Mouse (Mus musculus) heart, embryonic 15.5 days (tissue): ENCODE measurements around the gene Trpc3. TPM values are rescaled to one million over a fixed set of nuclear protein-coding genes. Genes with fewer than 3 reads are reported as not detected.

Experiments used
- ATAC-seq: fragments of 200-750 bp; cut with Nextera tagmentation; replicated peaks from 2 replicates; pipeline ENCODE4 v1.8.0; 2017; ENCODE audit warnings: low read depth, moderate TSS enrichment; ENCODE audit not compliant: insufficient number of reproducible peaks, insufficient read depth, low FRiP score
- H3K27ac ChIP-seq: fragments of 300-500 bp; sonication (generic); 2 replicates; pipeline ENCODE4 v1.5.1; 2015; ENCODE audit warnings: mild to moderate bottlenecking, inconsistent platforms
- H3K27me3 ChIP-seq: fragments of 300-500 bp; sonication (generic); 2 replicates; pipeline ENCODE4 v1.6.1; 2015; ENCODE audit warnings: inconsistent platforms
- H3K36me3 ChIP-seq: fragments of 300-500 bp; sonication (generic); 2 replicates; pipeline ENCODE4 v1.6.1; 2015; ENCODE audit warnings: mild to moderate bottlenecking, inconsistent platforms
- H3K4me1 ChIP-seq: fragments of 300-500 bp; sonication (generic); replicated peaks from 2 replicates; pipeline ENCODE4 v1.6.1; 2015; ENCODE audit warnings: inconsistent platforms
- H3K4me2 ChIP-seq: fragments of 300-500 bp; sonication (generic); 2 replicates; pipeline ENCODE4 v1.6.1; 2015; ENCODE audit warnings: inconsistent platforms, mild to moderate bottlenecking, moderate library complexity
- H3K4me3 ChIP-seq: fragments of 300-500 bp; sonication (generic); 2 replicates; pipeline ENCODE4 v1.5.1; 2015; ENCODE audit warnings: mild to moderate bottlenecking, inconsistent platforms
- H3K9ac ChIP-seq: fragments of 300-500 bp; sonication (generic); 2 replicates; pipeline ENCODE4 v1.6.1; 2015; ENCODE audit warnings: mild to moderate bottlenecking, inconsistent platforms
- H3K9me3 ChIP-seq: fragments of 300-500 bp; sonication (generic); replicated peaks from 2 replicates; pipeline ENCODE4 v1.6.1; 2016; ENCODE audit warnings: inconsistent platforms
- WGBS: fragments of 180-500 bp; shearing (Covaris S2); methylation state at CpG from one replicate; pipeline ENCODE4 v1.1.7; 2015; ENCODE audit warnings: mixed read lengths; 5-methylcytosine and 5-hydroxymethylcytosine counted together
- polyA plus RNA-seq: library from polyadenylated mRNA; unstranded; fragments of >200 nt; fragmentation: Nextera tagmentation; extraction: Ambion mirVana; gene quantifications from 2 replicates; pipeline ENCODE4 v1.2.1, GENCODE M21; 2015

Gene Trpc3
- polyA plus RNA-seq, 1 experiment from 2014 or later = 5.4 TPM

DNA sequence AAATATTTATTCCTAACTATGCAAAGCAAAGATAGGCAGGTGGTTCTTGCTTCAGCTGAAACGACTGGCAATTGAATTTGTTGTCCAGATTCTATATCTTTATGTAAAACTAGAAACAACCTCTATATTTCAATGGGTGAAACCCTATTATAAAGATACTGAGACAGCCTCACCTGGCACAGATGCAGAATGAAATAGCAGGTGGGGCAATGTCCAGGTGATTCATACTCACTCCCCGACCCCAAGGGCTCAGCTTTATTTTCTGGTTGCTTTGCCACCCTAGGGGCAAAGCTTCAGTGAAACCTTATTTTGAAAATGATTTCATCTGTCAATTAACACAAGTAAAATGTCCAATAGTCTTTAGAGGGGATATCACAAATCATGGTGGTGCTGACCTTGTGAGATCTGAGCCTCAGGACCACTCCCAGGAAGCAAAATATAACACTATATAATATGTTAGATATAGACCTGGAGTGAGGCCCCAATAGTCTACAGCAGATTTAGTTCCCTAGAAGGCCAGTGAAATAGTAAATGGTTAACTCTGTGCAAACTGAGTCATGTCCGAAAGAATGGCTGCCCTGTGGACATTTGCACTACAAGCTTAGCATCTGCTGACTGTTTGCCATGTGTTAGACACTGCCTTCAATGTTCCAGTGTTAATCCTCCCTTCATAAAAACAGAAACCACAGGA, 45.3 kb downstream of the Trpc3 start:
- 75% methylated on average over 3 of the region's 3 CpGs for WGBS

DNA sequence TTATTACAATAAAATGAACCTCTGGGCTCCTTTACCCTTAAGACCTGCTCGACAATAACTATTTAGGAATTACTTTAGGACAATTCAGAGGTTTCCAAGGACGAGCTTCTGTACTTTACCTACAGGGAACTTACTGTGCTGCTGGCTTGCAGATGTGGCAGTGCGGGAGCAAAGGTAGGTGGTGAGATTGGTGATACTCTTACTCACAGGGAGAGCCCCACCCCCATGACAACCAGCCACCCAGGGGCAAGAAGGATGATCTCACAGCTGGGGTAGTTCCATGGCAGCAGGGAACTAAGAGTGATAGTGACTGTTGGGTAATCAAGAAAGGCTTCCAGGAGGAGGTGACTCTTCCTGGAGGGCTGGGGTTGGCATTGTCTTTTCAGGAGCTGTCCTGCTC, 46.6 kb downstream of the Trpc3 start:
- 81% methylated on average over 3 of the region's 3 CpGs for WGBS
- no peak overlapping the region for H3K9ac ChIP-seq
- no peak for ATAC-seq
- no peak overlapping the region for H3K4me3 ChIP-seq
- H3K4me1 ChIP-seq = no peaks in the 10 kb centered on the region
- no peak overlapping the region for H3K27ac ChIP-seq
- H3K36me3 ChIP-seq = no peaks in the 10 kb centered on the region
- H3K9me3 ChIP-seq = no peaks in the 10 kb centered on the region
- H3K27me3 ChIP-seq = no peaks in the 10 kb centered on the region
- H3K4me2 ChIP-seq = no peak overlapping the region

More for the DNA sequence above, 45.3 kb downstream of the Trpc3 start:
- no peak overlapping the region for H3K9ac ChIP-seq
- ATAC-seq = no peak
- no peaks in the 10 kb centered on the region for H3K27me3 ChIP-seq
- H3K4me1 ChIP-seq = no peaks in the 10 kb centered on the region
- no peak overlapping the region for H3K4me2 ChIP-seq
- no peak overlapping the region for H3K27ac ChIP-seq
- H3K36me3 ChIP-seq = no peaks in the 10 kb centered on the region
- H3K9me3 ChIP-seq = no peaks in the 10 kb centered on the region
- no peak overlapping the region for H3K4me3 ChIP-seq

DNA sequence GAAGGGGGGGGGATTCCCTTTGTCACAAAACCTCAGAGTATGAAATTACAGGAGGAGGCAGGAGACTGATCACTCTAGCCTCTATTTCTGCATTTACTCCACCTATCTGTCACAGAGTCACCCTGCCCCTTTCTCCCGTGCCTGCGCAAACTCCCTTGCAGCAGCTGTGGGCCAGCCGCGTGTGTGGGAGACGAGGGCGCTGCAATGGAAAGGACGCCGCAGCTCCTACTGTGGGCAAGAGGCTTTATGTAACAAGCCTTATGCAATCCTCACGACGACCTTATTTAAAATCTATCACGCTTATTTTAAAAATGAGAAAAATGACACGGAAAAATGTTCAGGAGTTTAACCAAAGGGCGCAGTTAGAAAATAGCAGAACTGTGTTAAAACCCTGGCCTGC, 47.2 kb downstream of the Trpc3 start:
- no peaks in the 10 kb centered on the region for H3K27me3 ChIP-seq
- H3K9ac ChIP-seq = no peak overlapping the region
- H3K4me1 ChIP-seq = no peaks in the 10 kb centered on the region
- 69% methylated on average over 13 of the region's 13 CpGs for WGBS
- no peak for ATAC-seq
- no peak overlapping the region for H3K4me3 ChIP-seq
- no peaks in the 10 kb centered on the region for H3K9me3 ChIP-seq
- H3K4me2 ChIP-seq = no peak overlapping the region
- no peak overlapping the region for H3K27ac ChIP-seq
- 0 out of 2 replicates have a peak, but pooled peaks cover 5% of the 10 kb centered on the region for H3K36me3 ChIP-seq

DNA sequence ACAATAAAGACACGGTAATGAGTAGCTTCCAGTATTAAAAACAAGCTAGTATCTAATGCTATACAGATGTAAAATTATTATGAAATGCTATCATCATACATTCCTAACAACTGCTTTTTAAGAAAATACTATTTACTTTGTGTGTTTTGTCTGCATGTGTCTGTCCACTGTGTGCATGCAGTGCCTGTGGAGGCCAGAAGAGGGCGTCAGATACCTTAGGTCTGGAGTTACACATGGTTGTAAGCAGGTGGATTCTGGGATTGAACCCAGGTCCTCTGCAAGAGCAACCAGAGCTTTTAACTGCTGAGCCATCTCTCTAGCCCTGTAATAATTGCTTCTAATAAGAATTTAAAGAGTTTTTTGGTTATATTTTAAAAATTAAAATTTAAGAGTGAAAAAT, 49.2 kb downstream of the Trpc3 start:
- Histone ChIP-seq H3K4me2 (no peak overlapping the region), H3K4me3 (no peak overlapping the region), H3K27ac (no peak overlapping the region), H3K27me3 (no peaks in the 10 kb centered on the region), H3K9me3 (no peaks in the 10 kb centered on the region), H3K4me1 (no peaks in the 10 kb centered on the region), H3K36me3 (0 out of 2 replicates have a peak, but pooled peaks cover 5% of the 10 kb centered on the region), H3K9ac (no peak overlapping the region)
- 67% methylated on average over 2 of the region's 2 CpGs for WGBS
- no peak for ATAC-seq

DNA sequence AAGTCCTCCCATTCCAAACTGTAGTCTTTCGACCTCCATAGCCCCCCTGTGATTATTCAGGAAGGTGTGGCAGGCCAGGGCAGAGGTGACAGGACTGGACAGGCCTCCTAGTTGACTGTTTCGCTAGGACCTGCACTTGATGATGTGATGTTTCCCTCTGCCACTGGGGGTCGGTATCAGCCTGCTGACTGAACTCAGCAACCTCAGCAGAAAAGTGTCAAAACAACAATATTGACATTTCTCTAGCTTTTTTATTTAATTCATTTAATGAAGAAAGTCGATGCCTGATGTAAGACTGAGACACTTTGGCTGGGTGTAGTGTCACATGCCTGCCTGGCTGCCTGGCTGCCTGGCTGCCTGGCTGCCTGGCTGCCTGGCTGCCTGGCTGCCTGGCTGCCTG, 54.5 kb downstream of the Trpc3 start:
- WGBS = 15% methylated on average over 4 of the region's 4 CpGs
- Histone ChIP-seq H3K27me3 (no peaks in the 10 kb centered on the region), H3K4me2 (no peak overlapping the region), H3K4me3 (no peak overlapping the region), H3K9me3 (no peaks in the 10 kb centered on the region), H3K4me1 (no peaks in the 10 kb centered on the region), H3K36me3 (0 out of 2 replicates have a peak, but pooled peaks cover 5% of the 10 kb centered on the region), H3K27ac (no peak overlapping the region), H3K9ac (no peak overlapping the region)
- no peak for ATAC-seq

DNA sequence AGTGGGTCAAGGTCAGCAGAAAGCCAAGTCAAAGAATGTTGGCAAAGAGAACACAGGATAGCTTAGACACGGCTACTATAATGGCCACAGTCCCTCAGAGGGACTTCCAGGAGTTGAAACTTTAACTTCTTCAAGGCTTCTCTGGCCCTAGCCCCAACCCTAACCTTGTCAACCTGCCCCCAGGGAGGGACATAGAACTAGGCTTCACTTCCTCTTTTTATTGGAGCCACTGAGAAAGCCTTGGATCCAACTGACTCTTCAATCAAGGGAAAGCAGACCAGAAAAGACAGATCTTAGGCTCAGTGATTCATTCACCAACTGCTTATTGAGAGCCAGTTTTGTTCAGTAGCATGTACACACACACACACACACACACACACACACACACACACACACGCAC, 63.2 kb downstream of the Trpc3 start:
- Histone ChIP-seq H3K4me2 (no peak overlapping the region), H3K36me3 (no peaks in the 10 kb centered on the region), H3K4me3 (no peak overlapping the region), H3K4me1 (no peaks in the 10 kb centered on the region), H3K9me3 (no peaks in the 10 kb centered on the region), H3K27me3 (no peaks in the 10 kb centered on the region), H3K27ac (no peak overlapping the region), H3K9ac (no peak overlapping the region)
- no peak for ATAC-seq
- 68% methylated on average over 2 of the region's 2 CpGs for WGBS

GRCm38 (mm10) chr3:36618181-36618580, 71.8 kb downstream of the Trpc3 start:
- Histone ChIP-seq H3K4me1 (peaks cover 5% of the 10 kb centered on the region; the same call in 1 of the 2 replicates), H3K4me2 (no peak overlapping the region), H3K36me3 (no peaks in the 10 kb centered on the region), H3K4me3 (no peak overlapping the region), H3K9me3 (no peaks in the 10 kb centered on the region), H3K27ac (no peak overlapping the region), H3K27me3 (no peaks in the 10 kb centered on the region), H3K9ac (no peak overlapping the region)
- 67% methylated on average over 7 of the region's 7 CpGs for WGBS
- no peak for ATAC-seq

GRCm38 (mm10) chr3:36613908-36614255, 76.1 kb downstream of the Trpc3 start:
- Histone ChIP-seq H3K36me3 (no peaks in the 10 kb centered on the region), H3K4me2 (peak overlapping the region; percentile 72), H3K9me3 (no peaks in the 10 kb centered on the region), H3K4me3 (peak overlapping the region; percentile 60; the same call in 1 of the 2 replicates), H3K27ac (no peak overlapping the region), H3K27me3 (no peaks in the 10 kb centered on the region), H3K4me1 (peaks cover 8% of the 10 kb centered on the region; the same call in 1 of the 2 replicates), H3K9ac (no peak overlapping the region)
- no peak for ATAC-seq
- 58% methylated on average over 5 of the region's 5 CpGs for WGBS

GRCm38 (mm10) chr3:36613202-36613907, 76.6 kb downstream of the Trpc3 start, which contains the start of gene Bbs7:
Bbs7 (minus strand) TSS chr3:36613477.
- WGBS = 4% methylated on average over 38 of the region's 38 CpGs
- peak within 1 kb of the TSS; percentile 67 for H3K9ac ChIP-seq
- no peaks in the 10 kb centered on the region for H3K27me3 ChIP-seq
- peaks cover 8% of the 10 kb centered on the region; the same call in 1 of the 2 replicates for H3K4me1 ChIP-seq
- no peaks in the 10 kb centered on the region for H3K9me3 ChIP-seq
- H3K4me3 ChIP-seq = peak within 1 kb of the TSS; percentile 60
- peak within 1 kb of the TSS; percentile 27 for H3K27ac ChIP-seq
- H3K4me2 ChIP-seq = peak within 1 kb of the TSS; percentile 72
- ATAC-seq = peak; percentile 99
- H3K36me3 ChIP-seq = no peaks in the 10 kb centered on the region

GRCm38 (mm10) chr3:36612687-36613086, 77.3 kb downstream of the Trpc3 start:
- Histone ChIP-seq H3K9me3 (no peaks in the 10 kb centered on the region), H3K27ac (peak overlapping the region; percentile 27; the same call in 1 of the 2 replicates), H3K27me3 (no peaks in the 10 kb centered on the region), H3K4me2 (peak overlapping the region; percentile 72), H3K9ac (peak overlapping the region; percentile 67), H3K4me3 (peak overlapping the region; percentile 60), H3K36me3 (no peaks in the 10 kb centered on the region), H3K4me1 (peaks cover 8% of the 10 kb centered on the region; the same call in 1 of the 2 replicates)
- 4% methylated on average over 6 of the region's 6 CpGs for WGBS
- ATAC-seq = no peak

DNA sequence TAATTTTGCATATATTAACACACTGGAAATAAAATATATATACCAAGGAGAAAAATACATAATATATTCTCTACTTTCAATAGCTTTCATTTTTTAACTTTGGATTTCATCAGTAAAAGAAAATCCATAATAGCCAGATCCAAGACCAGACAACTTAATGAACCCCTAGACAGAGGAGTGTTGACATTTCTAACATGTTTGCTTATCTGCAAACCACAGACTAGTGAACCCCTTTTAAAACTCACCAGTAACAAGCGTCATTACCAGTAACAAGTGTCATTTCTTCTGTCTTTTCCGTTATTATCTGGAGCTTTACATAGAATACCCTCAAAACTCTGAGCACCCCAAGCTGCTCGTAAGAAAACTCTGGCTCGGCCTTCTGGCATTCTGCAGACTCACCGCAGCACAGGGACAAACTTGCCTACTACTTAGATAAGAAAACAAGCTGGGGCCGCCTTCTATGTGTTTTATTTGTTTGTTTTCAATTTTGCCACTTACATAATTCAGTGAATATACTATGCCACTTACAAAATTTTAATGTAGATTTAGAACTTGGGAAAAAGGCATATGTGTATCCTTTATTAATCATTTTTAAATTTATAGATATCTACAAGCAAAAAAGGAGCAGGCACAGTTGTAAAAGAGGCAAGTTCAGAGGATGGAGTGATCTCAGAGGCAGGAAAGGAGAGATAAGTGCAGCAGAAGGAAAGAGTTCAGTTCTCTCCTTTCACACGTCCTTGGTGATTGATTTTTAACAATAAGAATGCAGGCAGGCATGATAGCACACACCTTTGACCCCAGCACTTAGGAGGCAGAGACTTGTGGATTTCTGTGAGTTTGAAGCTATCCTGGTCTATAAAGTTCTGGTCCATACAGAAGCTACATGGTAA, 83.8 kb downstream of the Trpc3 start:
- Histone ChIP-seq H3K4me2 (no peak overlapping the region), H3K4me1 (no peaks in the 10 kb centered on the region), H3K9ac (no peak overlapping the region), H3K27me3 (no peaks in the 10 kb centered on the region), H3K36me3 (no peaks in the 10 kb centered on the region; the same call in 1 of the 2 replicates), H3K9me3 (no peaks in the 10 kb centered on the region), H3K27ac (no peak overlapping the region), H3K4me3 (no peak overlapping the region)
- 44% methylated on average over 7 of the region's 7 CpGs for WGBS
- ATAC-seq = no peak
